Mouse (Mus musculus): Measurements from ENCODE around the gene Alpk1. TPM values are rescaled to one million over a fixed set of nuclear protein-coding genes. Genes with fewer than 3 reads are reported as not detected.

Gene Alpk1
- polyA plus RNA-seq, 1 experiment from 2014 or later: 0.64 TPM

DNA sequence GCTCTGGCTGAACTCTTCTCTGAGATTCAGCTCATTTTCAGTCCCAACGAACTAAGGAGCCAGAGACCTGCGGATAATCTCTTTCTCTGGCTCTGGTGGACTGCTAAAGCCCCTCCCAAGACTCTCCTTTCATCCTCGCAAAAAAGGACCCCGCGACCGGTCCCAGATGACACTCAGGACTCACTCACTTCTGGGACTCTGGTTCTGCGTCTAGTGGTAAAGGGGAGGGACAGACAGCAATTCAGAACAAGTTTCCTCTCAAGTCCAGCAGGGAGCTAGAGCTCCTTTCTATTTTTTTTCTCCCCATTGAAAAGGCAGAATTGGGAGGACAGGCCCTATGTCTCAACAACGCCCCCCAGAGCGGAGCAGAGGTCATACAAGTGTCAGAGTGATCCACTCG, 148.7 kb downstream of the Alpk1 start:
- no peak for ATAC-seq
- H3K9me3 ChIP-seq (replicated peaks): no peaks in the 10 kb centered on the region
- peaks cover 25% of the 10 kb centered on the region for H3K4me1 ChIP-seq
- H3K9ac ChIP-seq: no peak overlapping the region
- no peaks in the 10 kb centered on the region for H3K36me3 ChIP-seq
- no peak overlapping the region for H3K4me2 ChIP-seq
- no peak overlapping the region for H3K27ac ChIP-seq
- H3K27me3 ChIP-seq (replicated peaks): peaks cover 95% of the 10 kb centered on the region
- no peak overlapping the region for H3K4me3 ChIP-seq
- 3% methylated on average over 10 of the region's 10 CpGs for WGBS (ENCODE audit: insufficient replicate concordance)

DNA sequence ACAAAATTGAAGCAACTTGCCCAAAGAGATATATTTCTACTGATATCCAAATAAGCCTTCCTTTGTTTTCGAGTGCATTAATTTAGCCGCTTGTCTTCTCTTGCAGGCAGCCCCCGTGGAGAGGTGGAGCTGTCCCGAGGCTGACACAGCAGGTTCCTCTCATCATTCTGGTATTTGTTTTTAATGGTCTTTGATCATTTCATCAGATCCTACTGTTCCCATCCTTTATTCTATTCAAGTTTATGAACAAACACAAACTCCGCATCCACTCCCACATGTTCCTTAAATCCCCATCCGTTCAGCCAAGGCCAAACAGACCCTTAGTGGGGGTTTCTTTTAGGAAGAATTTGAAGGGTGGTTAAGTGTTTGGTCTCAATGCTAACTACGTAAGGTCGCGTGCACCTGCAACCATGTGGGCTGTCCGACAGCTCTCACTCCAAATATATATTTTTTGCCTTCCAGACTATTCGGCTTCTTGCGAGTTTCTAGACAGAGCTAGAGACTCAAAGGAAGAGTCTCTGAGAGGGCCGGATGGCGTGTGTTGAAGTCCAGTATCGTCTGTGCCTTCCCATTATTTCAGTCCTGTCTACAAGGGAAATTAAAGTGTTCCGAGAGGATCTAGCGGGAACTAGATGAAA, 149.5 kb downstream of the Alpk1 start:
- Histone ChIP-seq H3K27me3 (replicated peaks) (peaks cover 96% of the 10 kb centered on the region), H3K9ac (no peak overlapping the region), H3K27ac (no peak overlapping the region), H3K4me2 (no peak overlapping the region), H3K4me1 (peaks cover 25% of the 10 kb centered on the region), H3K4me3 (no peak overlapping the region), H3K36me3 (no peaks in the 10 kb centered on the region), H3K9me3 (replicated peaks) (no peaks in the 10 kb centered on the region)
- ATAC-seq: no peak
- WGBS (ENCODE audit: insufficient replicate concordance): 9% methylated on average over 17 of the region's 17 CpGs

DNA sequence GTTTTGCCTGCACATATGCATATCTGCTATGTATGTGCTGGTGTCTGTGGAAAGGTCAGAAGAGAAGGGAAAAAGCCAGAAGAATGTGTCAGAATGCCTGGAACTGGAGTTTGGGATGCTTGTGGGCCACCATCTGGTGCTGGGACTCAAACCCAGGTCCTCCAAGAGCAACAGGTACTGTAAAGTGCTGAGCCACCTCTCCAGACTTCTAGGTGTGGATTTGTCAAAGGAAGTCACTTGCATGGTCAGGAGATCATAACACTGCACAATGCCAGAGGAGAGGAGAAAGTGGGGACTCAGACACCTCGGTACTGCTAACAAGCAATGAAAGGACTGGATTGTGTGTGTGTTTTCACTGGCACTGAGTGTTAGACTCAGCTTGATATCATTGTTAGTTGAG, 150.1 kb downstream of the Alpk1 start:
- no peak for ATAC-seq
- Histone ChIP-seq H3K36me3 (no peaks in the 10 kb centered on the region), H3K27ac (no peak overlapping the region), H3K27me3 (replicated peaks) (peaks cover 98% of the 10 kb centered on the region), H3K4me1 (peaks cover 32% of the 10 kb centered on the region), H3K9ac (no peak overlapping the region), H3K4me2 (no peak overlapping the region), H3K4me3 (no peak overlapping the region), H3K9me3 (replicated peaks) (no peaks in the 10 kb centered on the region)
- WGBS (ENCODE audit: insufficient replicate concordance): 6% methylated on average over 1 of the region's 1 CpGs

- peaks cover 95% of the 10 kb centered on the region for H3K27me3 ChIP-seq (replicated peaks)
- no peak overlapping the region for H3K4me2 ChIP-seq
- H3K9me3 ChIP-seq (replicated peaks): no peaks in the 10 kb centered on the region
- H3K36me3 ChIP-seq: no peaks in the 10 kb centered on the region
- ATAC-seq: no peak
- H3K4me3 ChIP-seq: no peak overlapping the region
- H3K4me1 ChIP-seq: peaks cover 23% of the 10 kb centered on the region
- H3K27ac ChIP-seq: no peak overlapping the region
- 3% methylated on average over 37 of the region's 37 CpGs for WGBS (ENCODE audit: insufficient replicate concordance)
- H3K9ac ChIP-seq: no peak overlapping the region
Measured at GRCm38 (mm10) chr3:127628311-127629184, 151.8 kb downstream of the Alpk1 start.

GRCm38 (mm10) chr3:127627956-127628310, 152.4 kb downstream of the Alpk1 start:
- Histone ChIP-seq H3K4me2 (no peak overlapping the region), H3K9me3 (replicated peaks) (no peaks in the 10 kb centered on the region), H3K27me3 (replicated peaks) (peaks cover 93% of the 10 kb centered on the region), H3K9ac (no peak overlapping the region), H3K4me3 (no peak overlapping the region), H3K4me1 (peaks cover 16% of the 10 kb centered on the region), H3K27ac (no peak overlapping the region), H3K36me3 (no peaks in the 10 kb centered on the region)
- 2% methylated on average over 9 of the region's 9 CpGs for WGBS (ENCODE audit: insufficient replicate concordance)
- no peak for ATAC-seq

GRCm38 (mm10) chr3:127627151-127627955, 153.0 kb downstream of the Alpk1 start:
- no peak for ATAC-seq
- WGBS (ENCODE audit: insufficient replicate concordance): 2% methylated on average over 28 of the region's 28 CpGs
- Histone ChIP-seq H3K27ac (no peak overlapping the region), H3K36me3 (no peaks in the 10 kb centered on the region), H3K4me1 (peaks cover 11% of the 10 kb centered on the region), H3K4me2 (no peak overlapping the region), H3K4me3 (no peak overlapping the region), H3K27me3 (replicated peaks) (peaks cover 93% of the 10 kb centered on the region), H3K9me3 (replicated peaks) (no peaks in the 10 kb centered on the region), H3K9ac (no peak overlapping the region)

DNA sequence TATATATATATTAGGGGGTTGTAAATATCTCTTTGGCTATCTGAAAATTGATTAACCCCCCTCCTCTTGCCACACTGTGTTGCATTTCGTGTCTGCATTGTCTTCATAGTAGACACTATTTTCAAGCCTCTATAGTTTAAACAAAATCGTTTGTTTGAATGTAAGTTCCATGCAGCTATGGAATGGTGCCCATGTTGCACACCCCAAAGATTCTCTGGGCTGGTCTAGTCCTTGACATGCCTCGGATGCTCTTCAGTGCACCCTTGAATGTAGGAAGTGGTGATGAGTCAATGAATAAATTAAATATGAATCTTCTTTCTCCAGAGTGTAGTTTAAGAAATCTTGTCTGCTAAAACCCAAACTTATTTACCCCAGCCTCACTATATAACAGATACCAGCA, 153.8 kb downstream of the Alpk1 start:
- Histone ChIP-seq H3K27me3 (replicated peaks) (peaks cover 85% of the 10 kb centered on the region), H3K9me3 (replicated peaks) (no peaks in the 10 kb centered on the region), H3K4me1 (peaks cover 8% of the 10 kb centered on the region), H3K9ac (no peak overlapping the region), H3K27ac (no peak overlapping the region), H3K4me2 (no peak overlapping the region), H3K36me3 (no peaks in the 10 kb centered on the region), H3K4me3 (no peak overlapping the region)
- ATAC-seq: no peak
- WGBS (ENCODE audit: insufficient replicate concordance): 9% methylated on average over 3 of the region's 3 CpGs

GRCm38 (mm10) chr3:127625701-127626399, 154.5 kb downstream of the Alpk1 start:
- H3K9me3 ChIP-seq (replicated peaks): no peaks in the 10 kb centered on the region
- under 1% methylated on average over 28 of the region's 28 CpGs for WGBS (ENCODE audit: insufficient replicate concordance)

DNA sequence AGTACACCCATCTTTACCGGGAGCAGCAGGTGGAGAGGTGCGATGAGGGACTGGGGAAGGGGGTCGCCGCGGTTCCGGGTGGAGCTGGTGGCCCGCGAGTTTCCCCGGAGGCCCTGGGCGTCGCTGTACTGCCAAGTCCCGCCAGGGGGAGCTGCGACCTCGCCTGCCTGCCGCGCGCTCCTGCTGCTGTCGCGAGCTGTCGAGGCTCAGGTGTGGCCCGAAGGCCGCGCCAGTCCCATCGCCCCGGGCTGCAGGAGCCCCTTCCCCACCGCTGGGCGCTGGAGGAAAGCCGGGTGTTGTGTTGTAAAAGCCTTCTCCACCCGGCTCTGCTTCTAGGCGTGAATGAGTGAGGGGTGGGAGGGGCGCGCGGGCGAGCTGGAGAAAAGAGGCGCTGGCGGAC, 155.0 kb downstream of the Alpk1 start:
- peaks cover 72% of the 10 kb centered on the region for H3K27me3 ChIP-seq (replicated peaks)
- peak overlapping the region; percentile 46 for H3K4me3 ChIP-seq
- H3K27ac ChIP-seq: no peak overlapping the region
- ATAC-seq: peak; percentile 70
- peak overlapping the region; percentile 70 for H3K4me2 ChIP-seq
- H3K9ac ChIP-seq: no peak overlapping the region
- no peaks in the 10 kb centered on the region for H3K36me3 ChIP-seq
- WGBS (ENCODE audit: insufficient replicate concordance): 1% methylated on average over 36 of the region's 36 CpGs
- H3K4me1 ChIP-seq: peaks cover 8% of the 10 kb centered on the region
- no peaks in the 10 kb centered on the region for H3K9me3 ChIP-seq (replicated peaks)

More at GRCm38 (mm10) chr3:127625701-127626399, 154.5 kb downstream of the Alpk1 start:
- Histone ChIP-seq H3K4me3 (peak overlapping the region; percentile 46), H3K27me3 (replicated peaks) (peaks cover 78% of the 10 kb centered on the region), H3K4me2 (peak overlapping the region; percentile 70), H3K9ac (no peak overlapping the region), H3K4me1 (peaks cover 8% of the 10 kb centered on the region), H3K27ac (no peak overlapping the region), H3K36me3 (no peaks in the 10 kb centered on the region)
- ATAC-seq: no peak
